Mouse (Mus musculus): ENCODE results near the gene Gm5089. TPM values are rescaled to one million over a fixed set of nuclear protein-coding genes. Genes with fewer than 3 reads are reported as not detected.
"Not testable (repeated sequence)": the region's sequence is repeated elsewhere in the genome, so short reads cannot be mapped to it uniquely, and the experiment has no call there.

The Gm5089 gene
- polyA plus RNA-seq, 1 experiment = not detected

- TF ChIP-seq POLR2A (IDR thresholded peaks at IDR 0.05; ENCODE audit: low read depth, low read length) (no peak), CTCF (IDR thresholded peaks at IDR 0.05; ENCODE audit: borderline replicate concordance, insufficient read depth, low read length) (no peak)
- Histone ChIP-seq H3K27ac (ENCODE audit: insufficient read depth, low read length) (no peak overlapping the region), H3K4me1 (ENCODE audit: control insufficient read depth, insufficient read depth, low read length) (no peaks in the 10 kb centered on the region), H3K4me3 (ENCODE audit: insufficient read depth, low read length) (peak overlapping the region; percentile 40)
Measured at GRCm38 (mm10) chr14:122464351-122464762, 13.4 kb upstream of the Gm5089 start.

- not testable (repeated sequence) for H3K27ac ChIP-seq (ENCODE audit: insufficient read depth, low read length); H3K4me1 ChIP-seq (ENCODE audit: control insufficient read depth, insufficient read depth, low read length)
- H3K4me3 ChIP-seq (ENCODE audit: insufficient read depth, low read length) = peak overlapping the region; percentile 26
Measured at GRCm38 (mm10) chr14:122463734-122464341, 12.9 kb upstream of the Gm5089 start.

- Histone ChIP-seq H3K4me3 (ENCODE audit: insufficient read depth, low read length) (peak overlapping the region; percentile 26; the same call in 1 of the 2 replicates), H3K4me1 (ENCODE audit: control insufficient read depth, insufficient read depth, low read length) (no peaks in the 10 kb centered on the region), H3K27ac (ENCODE audit: insufficient read depth, low read length) (no peak overlapping the region)
- TF ChIP-seq CTCF (IDR thresholded peaks at IDR 0.05; ENCODE audit: borderline replicate concordance, insufficient read depth, low read length) (no peak), POLR2A (IDR thresholded peaks at IDR 0.05; ENCODE audit: low read depth, low read length) (no peak)
Measured at GRCm38 (mm10) chr14:122463080-122463691, 12.3 kb upstream of the Gm5089 start.

GRCm38 (mm10) chr14:122462689-122463079, 11.8 kb upstream of the Gm5089 start:
- H3K27ac ChIP-seq (ENCODE audit: insufficient read depth, low read length) = no peak overlapping the region
- H3K4me3 ChIP-seq (ENCODE audit: insufficient read depth, low read length) = no peak overlapping the region
- no peaks in the 10 kb centered on the region for H3K4me1 ChIP-seq (ENCODE audit: control insufficient read depth, insufficient read depth, low read length)
- no peak for TF ChIP-seq POLR2A (IDR thresholded peaks at IDR 0.05; ENCODE audit: low read depth, low read length)
- no peak for TF ChIP-seq CTCF (IDR thresholded peaks at IDR 0.05; ENCODE audit: borderline replicate concordance, insufficient read depth, low read length)

GRCm38 (mm10) chr14:122461966-122462365, 11.1 kb upstream of the Gm5089 start:
- H3K4me3 ChIP-seq (ENCODE audit: insufficient read depth, low read length) = no peak overlapping the region
- TF ChIP-seq POLR2A (IDR thresholded peaks at IDR 0.05; ENCODE audit: low read depth, low read length) (no peak), CTCF (IDR thresholded peaks at IDR 0.05; ENCODE audit: borderline replicate concordance, insufficient read depth, low read length) (no peak)
- H3K27ac ChIP-seq (ENCODE audit: insufficient read depth, low read length) = no peak overlapping the region
- H3K4me1 ChIP-seq (ENCODE audit: control insufficient read depth, insufficient read depth, low read length) = no peaks in the 10 kb centered on the region

GRCm38 (mm10) chr14:122461500-122461899, 10.6 kb upstream of the Gm5089 start:
- TF ChIP-seq POLR2A (IDR thresholded peaks at IDR 0.05; ENCODE audit: low read depth, low read length) (no peak), CTCF (IDR thresholded peaks at IDR 0.05; ENCODE audit: borderline replicate concordance, insufficient read depth, low read length) (no peak)
- no peak overlapping the region for H3K27ac ChIP-seq (ENCODE audit: insufficient read depth, low read length)
- no peaks in the 10 kb centered on the region for H3K4me1 ChIP-seq (ENCODE audit: control insufficient read depth, insufficient read depth, low read length)
- no peak overlapping the region for H3K4me3 ChIP-seq (ENCODE audit: insufficient read depth, low read length)

GRCm38 (mm10) chr14:122460226-122460625, 9.3 kb upstream of the Gm5089 start:
- Histone ChIP-seq H3K4me1 (ENCODE audit: control insufficient read depth, insufficient read depth, low read length) (no peaks in the 10 kb centered on the region), H3K27ac (ENCODE audit: insufficient read depth, low read length) (no peak overlapping the region), H3K4me3 (ENCODE audit: insufficient read depth, low read length) (no peak overlapping the region)
- TF ChIP-seq POLR2A (IDR thresholded peaks at IDR 0.05; ENCODE audit: low read depth, low read length) (no peak), CTCF (IDR thresholded peaks at IDR 0.05; ENCODE audit: borderline replicate concordance, insufficient read depth, low read length) (no peak)

- Histone ChIP-seq H3K4me1 (ENCODE audit: control insufficient read depth, insufficient read depth, low read length) (no peaks in the 10 kb centered on the region), H3K27ac (ENCODE audit: insufficient read depth, low read length) (no peak overlapping the region), H3K4me3 (ENCODE audit: insufficient read depth, low read length) (no peak overlapping the region)
- TF ChIP-seq POLR2A (IDR thresholded peaks at IDR 0.05; ENCODE audit: low read depth, low read length) (no peak), CTCF (IDR thresholded peaks at IDR 0.05; ENCODE audit: borderline replicate concordance, insufficient read depth, low read length) (no peak)
Measured at GRCm38 (mm10) chr14:122459776-122460175, 8.9 kb upstream of the Gm5089 start.

- not testable (repeated sequence) for H3K27ac ChIP-seq (ENCODE audit: insufficient read depth, low read length); H3K4me3 ChIP-seq (ENCODE audit: insufficient read depth, low read length); H3K4me1 ChIP-seq (ENCODE audit: control insufficient read depth, insufficient read depth, low read length)
Measured at GRCm38 (mm10) chr14:122459332-122459731, 8.4 kb upstream of the Gm5089 start.

- H3K4me1 ChIP-seq (ENCODE audit: control insufficient read depth, insufficient read depth, low read length) = no peaks in the 10 kb centered on the region
- H3K27ac ChIP-seq (ENCODE audit: insufficient read depth, low read length) = no peak overlapping the region
- H3K4me3 ChIP-seq (ENCODE audit: insufficient read depth, low read length) = no peak overlapping the region
- no peak for TF ChIP-seq CTCF (IDR thresholded peaks at IDR 0.05; ENCODE audit: borderline replicate concordance, insufficient read depth, low read length)
Measured at GRCm38 (mm10) chr14:122455562-122455958, 4.6 kb upstream of the Gm5089 start.

Measured in embryonic fibroblast, embryonic 13.5 days (primary cell).